Mouse (Mus musculus): ENCODE data around the gene Gxylt2.

DNA sequence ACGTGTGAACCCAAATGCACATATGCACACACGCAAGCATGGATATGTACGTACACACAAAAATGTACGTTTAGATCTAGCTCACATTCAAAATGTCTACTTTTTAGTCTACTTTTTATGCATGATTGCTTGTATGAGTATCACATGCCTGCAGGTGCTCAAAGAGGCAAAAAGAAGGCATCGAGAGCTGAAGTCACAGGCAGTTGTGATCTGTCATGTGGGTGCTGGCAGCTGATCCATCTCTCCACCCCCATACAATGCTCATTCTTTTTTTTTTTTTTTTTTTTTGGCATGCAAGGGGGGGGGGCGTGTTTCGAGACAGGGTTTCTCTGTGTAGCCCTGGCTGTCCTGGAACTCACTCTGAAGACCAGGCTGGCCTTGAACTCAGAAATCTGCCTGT is 124.0 kb downstream of the Gxylt2 start:
- TF ChIP-seq CTCF (IDR thresholded peaks at IDR 0.05; ENCODE audit: low read depth, low read length) (no peak), TAL1 (conservative IDR thresholded peaks at IDR 0.05; ENCODE audit: low read depth, low read length) (no peak), GATA1 (IDR thresholded peaks at IDR 0.05; ENCODE audit: borderline replicate concordance, low read length) (no peak)
